Mouse (Mus musculus): ENCODE results near the gene Hist1h2bp. TPM values are rescaled to one million over a fixed set of nuclear protein-coding genes. Genes with fewer than 3 reads are reported as not detected.
"Not testable (repeated sequence)": the region's sequence is repeated elsewhere in the genome, so short reads cannot be mapped to it uniquely, and the experiment has no call there.

The Hist1h2bp gene
- total RNA-seq, 1 experiment from 2014 or later: 6.8 TPM

- not testable (repeated sequence) for ATAC-seq (ENCODE audit: extremely low read depth, insufficient number of reproducible peaks, low FRiP score, poor library complexity, severe bottlenecking)
These were observed 4.7 kb upstream of the Hist1h2bp start for GRCm38 (mm10) chr13:21782361-21783254.

GRCm38 (mm10) chr13:21783255-21783617, 4.0 kb upstream of the Hist1h2bp start, which contains the start of gene Hist1h3i:
Gene Hist1h3i, minus strand, starts transcription at chr13:21783370.
- ATAC-seq (ENCODE audit: extremely low read depth, insufficient number of reproducible peaks, low FRiP score, poor library complexity, severe bottlenecking): peak; percentile 56

GRCm38 (mm10) chr13:21783734-21784161, 3.5 kb upstream of the Hist1h2bp start:
- ATAC-seq (ENCODE audit: extremely low read depth, insufficient number of reproducible peaks, low FRiP score, poor library complexity, severe bottlenecking): no peak

- ATAC-seq (ENCODE audit: extremely low read depth, insufficient number of reproducible peaks, low FRiP score, poor library complexity, severe bottlenecking): no peak
These were observed 3.0 kb upstream of the Hist1h2bp start for GRCm38 (mm10) chr13:21784311-21784710.

- no peak for ATAC-seq (ENCODE audit: extremely low read depth, insufficient number of reproducible peaks, low FRiP score, poor library complexity, severe bottlenecking)
These were observed 917 bp upstream of the Hist1h2bp start for GRCm38 (mm10) chr13:21786189-21786898.

- no peak for ATAC-seq (ENCODE audit: extremely low read depth, insufficient number of reproducible peaks, low FRiP score, poor library complexity, severe bottlenecking)
These were observed 716 bp downstream of the Hist1h2bp start for GRCm38 (mm10) chr13:21787760-21788593.

GRCm38 (mm10) chr13:21789925-21790324, 2.7 kb downstream of the Hist1h2bp start:
- ATAC-seq (ENCODE audit: extremely low read depth, insufficient number of reproducible peaks, low FRiP score, poor library complexity, severe bottlenecking): no peak

- ATAC-seq (ENCODE audit: extremely low read depth, insufficient number of reproducible peaks, low FRiP score, poor library complexity, severe bottlenecking): no peak
These were observed 3.5 kb downstream of the Hist1h2bp start for GRCm38 (mm10) chr13:21790601-21791283.

GRCm38 (mm10) chr13:21795584-21795983, 8.3 kb downstream of the Hist1h2bp start:
- no peak for ATAC-seq (ENCODE audit: extremely low read depth, insufficient number of reproducible peaks, low FRiP score, poor library complexity, severe bottlenecking)

- ATAC-seq (ENCODE audit: extremely low read depth, insufficient number of reproducible peaks, low FRiP score, poor library complexity, severe bottlenecking): 0 out of 2 replicates have a peak, but pooled peaks have one; percentile 34
These were observed 9.9 kb downstream of the Hist1h2bp start for GRCm38 (mm10) chr13:21797163-21797562.

- ATAC-seq (ENCODE audit: extremely low read depth, insufficient number of reproducible peaks, low FRiP score, poor library complexity, severe bottlenecking): peak; percentile 89
These were observed 15.8 kb downstream of the Hist1h2bp start for GRCm38 (mm10) chr13:21803058-21803457.

- ATAC-seq (ENCODE audit: extremely low read depth, insufficient number of reproducible peaks, low FRiP score, poor library complexity, severe bottlenecking): peak; percentile 94
These were observed 22.8 kb downstream of the Hist1h2bp start, which contains the start of the genes Hist1h2bq and Hist1h2ao for GRCm38 (mm10) chr13:21810073-21810472. Gene Hist1h2bq, minus strand, starts transcription at chr13:21810197. Gene Hist1h2ao, plus strand, starts transcription at chr13:21810465.

- not testable (repeated sequence) for ATAC-seq (ENCODE audit: extremely low read depth, insufficient number of reproducible peaks, low FRiP score, poor library complexity, severe bottlenecking)
These were observed 23.8 kb downstream of the Hist1h2bp start for GRCm38 (mm10) chr13:21811074-21811473.

GRCm38 (mm10) chr13:21811539-21811938, 24.3 kb downstream of the Hist1h2bp start, which contains the start of gene Hist1h4m:
Gene Hist1h4m, plus strand, starts transcription at chr13:21811746.
- peak; percentile 77 for ATAC-seq (ENCODE audit: extremely low read depth, insufficient number of reproducible peaks, low FRiP score, poor library complexity, severe bottlenecking)

- ATAC-seq (ENCODE audit: extremely low read depth, insufficient number of reproducible peaks, low FRiP score, poor library complexity, severe bottlenecking): not testable (repeated sequence)
These were observed 24.8 kb downstream of the Hist1h2bp start for GRCm38 (mm10) chr13:21812092-21812491.

GRCm38 (mm10) chr13:21820082-21820890, 33.0 kb downstream of the Hist1h2bp start:
- not testable (repeated sequence) for ATAC-seq (ENCODE audit: extremely low read depth, insufficient number of reproducible peaks, low FRiP score, poor library complexity, severe bottlenecking)

- no peak for ATAC-seq (ENCODE audit: extremely low read depth, insufficient number of reproducible peaks, low FRiP score, poor library complexity, severe bottlenecking)
These were observed 41.2 kb downstream of the Hist1h2bp start for GRCm38 (mm10) chr13:21828511-21828910.

Measured in neutrophil, adult 5-6 weeks (primary cell).